Mouse (Mus musculus) neural tube, embryonic 14.5 days (tissue): ENCODE results near the gene Eda. TPM values are rescaled to one million over a fixed set of nuclear protein-coding genes. Genes with fewer than 3 reads are reported as not detected.
"Not testable (repeated sequence)": the region's sequence is repeated elsewhere in the genome, so short reads cannot be mapped to it uniquely, and the experiment has no call there.

Experiments used
- ATAC-seq: fragments of 200-750 bp; cut with Nextera tagmentation; 2 replicates; pipeline ENCODE4 v1.8.0; 2017; ENCODE audit warnings: low read depth, mild to moderate bottlenecking, moderate TSS enrichment, moderate library complexity
- H3K27ac ChIP-seq: fragments of 300-500 bp; sonication (generic); 2 replicates; pipeline ENCODE4 v1.5.1; 2014; ENCODE audit warnings: low read depth, mild to moderate bottlenecking, control low read depth, low read length, moderate library complexity, mixed read lengths
- H3K27me3 ChIP-seq: fragments of 300-500 bp; sonication (generic); 2 replicates; pipeline ENCODE4 v1.6.1; 2014; ENCODE audit warnings: low read length; ENCODE audit not compliant: control insufficient read depth, insufficient read depth
- H3K36me3 ChIP-seq: fragments of 300-500 bp; sonication (generic); 2 replicates; pipeline ENCODE4 v1.6.1; 2014; ENCODE audit warnings: low read length, mixed read lengths; ENCODE audit not compliant: control insufficient read depth, insufficient read depth
- H3K4me1 ChIP-seq: fragments of 300-500 bp; sonication (generic); 2 replicates; pipeline ENCODE4 v1.6.1; 2014; ENCODE audit warnings: low read length; ENCODE audit not compliant: control insufficient read depth, insufficient read depth
- H3K4me2 ChIP-seq: fragments of 300-500 bp; sonication (generic); 2 replicates; pipeline ENCODE4 v1.6.1; 2014; ENCODE audit warnings: mild to moderate bottlenecking, low read depth, low read length, control low read depth
- H3K4me3 ChIP-seq: fragments of 300-500 bp; sonication (generic); 2 replicates; pipeline ENCODE4 v1.5.1; 2014; ENCODE audit warnings: low read depth, low read length, control low read depth, mixed read lengths
- H3K9ac ChIP-seq: fragments of 300-500 bp; sonication (generic); replicated peaks from 2 replicates; pipeline ENCODE4 v1.6.1; 2014; ENCODE audit warnings: low read depth, mild to moderate bottlenecking, control low read depth, low read length, mixed read lengths
- H3K9me3 ChIP-seq: fragments of 300-500 bp; sonication (generic); 2 replicates; pipeline ENCODE4 v1.6.1; 2016; ENCODE audit warnings: low read length; ENCODE audit not compliant: control insufficient read depth
- WGBS: fragments of 180-500 bp; shearing (Covaris S2); extraction: QIAGEN DNeasy Blood & Tissue Kit; methylation state at CpG from one replicate; pipeline ENCODE4 v1.1.7; 2014; 5-methylcytosine and 5-hydroxymethylcytosine counted together
- polyA plus RNA-seq: library from polyadenylated mRNA; unstranded; fragments of >200 nt; fragmentation: Nextera tagmentation; extraction: Ambion mirVana; gene quantifications from 2 replicates; pipeline ENCODE4 v1.2.1, GENCODE M21; 2014

The Eda gene
- polyA plus RNA-seq, 1 experiment from 2014 or later: 2.0 TPM

DNA sequence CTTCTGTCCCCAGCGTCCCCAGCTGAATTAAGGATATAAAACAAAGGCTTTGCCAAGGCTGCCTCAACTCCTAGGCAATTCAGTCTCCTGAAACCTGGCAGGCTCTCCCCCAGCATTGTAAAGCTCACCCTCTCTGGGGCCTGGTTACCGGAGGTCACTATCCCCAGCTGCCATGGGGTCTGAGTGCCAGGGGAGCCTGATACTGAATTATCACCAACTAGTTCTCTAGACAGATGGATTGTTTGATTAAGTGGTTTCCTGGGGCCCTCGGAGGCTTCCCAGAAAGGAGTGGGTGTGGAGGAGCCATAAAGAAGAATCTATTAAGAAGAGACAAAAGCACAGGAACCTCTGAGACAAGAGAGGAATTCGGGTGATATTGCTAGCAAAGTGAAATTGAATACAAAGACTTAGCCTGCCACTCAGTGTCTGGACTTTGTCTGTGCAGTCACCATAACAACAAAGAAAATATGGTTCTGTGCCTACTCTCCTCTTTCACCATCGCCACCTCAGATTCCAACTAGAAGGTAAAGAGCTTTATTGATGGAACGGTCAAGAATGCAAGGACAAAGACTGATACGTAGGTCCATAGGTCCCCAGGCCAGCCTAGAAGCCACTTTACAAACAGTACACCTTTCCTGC, 418.9 kb downstream of the Eda start:
- Histone ChIP-seq H3K27me3 (no peaks in the 10 kb centered on the region), H3K9ac (no peak overlapping the region), H3K4me3 (no peak overlapping the region), H3K36me3 (no peaks in the 10 kb centered on the region), H3K9me3 (no peaks in the 10 kb centered on the region), H3K4me2 (no peak overlapping the region), H3K27ac (no peak overlapping the region), H3K4me1 (no peaks in the 10 kb centered on the region)
- 34% methylated on average over 7 of the region's 7 CpGs for WGBS
- ATAC-seq: peak; percentile 57; the same call in 1 of the 2 replicates

- no peak for ATAC-seq
- WGBS: 74% methylated on average over 8 of the region's 8 CpGs
These were observed 419.6 kb downstream of the Eda start for GRCm38 (mm10) chrX:100395026-100395425.

GRCm38 (mm10) chrX:100400900-100401299, 425.5 kb downstream of the Eda start:
- Histone ChIP-seq H3K27ac (no peak overlapping the region), H3K4me3 (no peak overlapping the region), H3K9me3 (no peaks in the 10 kb centered on the region), H3K9ac (no peak overlapping the region), H3K4me2 (no peak overlapping the region), H3K27me3 (no peaks in the 10 kb centered on the region), H3K36me3 (no peaks in the 10 kb centered on the region), H3K4me1 (no peaks in the 10 kb centered on the region)
- no peak for ATAC-seq

More at GRCm38 (mm10) chrX:100395026-100395425, 419.6 kb downstream of the Eda start:
- Histone ChIP-seq H3K27ac (no peak overlapping the region), H3K9me3 (no peaks in the 10 kb centered on the region), H3K4me1 (no peaks in the 10 kb centered on the region), H3K9ac (no peak overlapping the region), H3K4me3 (no peak overlapping the region), H3K36me3 (no peaks in the 10 kb centered on the region), H3K4me2 (no peak overlapping the region), H3K27me3 (no peaks in the 10 kb centered on the region)

- H3K4me1 ChIP-seq: no peaks in the 10 kb centered on the region
- H3K9me3 ChIP-seq: no peaks in the 10 kb centered on the region
- no peak for ATAC-seq
- no peak overlapping the region for H3K9ac ChIP-seq
- no peaks in the 10 kb centered on the region for H3K36me3 ChIP-seq
- H3K4me2 ChIP-seq: no peak overlapping the region
- WGBS: 90% methylated on average over 5 of the region's 5 CpGs
- no peak overlapping the region for H3K27ac ChIP-seq
- H3K27me3 ChIP-seq: no peaks in the 10 kb centered on the region
- H3K4me3 ChIP-seq: no peak overlapping the region
These were observed 426.3 kb downstream of the Eda start for GRCm38 (mm10) chrX:100401657-100402056.

GRCm38 (mm10) chrX:100409245-100409644, 433.8 kb downstream of the Eda start:
- H3K4me2 ChIP-seq: no peak overlapping the region

DNA sequence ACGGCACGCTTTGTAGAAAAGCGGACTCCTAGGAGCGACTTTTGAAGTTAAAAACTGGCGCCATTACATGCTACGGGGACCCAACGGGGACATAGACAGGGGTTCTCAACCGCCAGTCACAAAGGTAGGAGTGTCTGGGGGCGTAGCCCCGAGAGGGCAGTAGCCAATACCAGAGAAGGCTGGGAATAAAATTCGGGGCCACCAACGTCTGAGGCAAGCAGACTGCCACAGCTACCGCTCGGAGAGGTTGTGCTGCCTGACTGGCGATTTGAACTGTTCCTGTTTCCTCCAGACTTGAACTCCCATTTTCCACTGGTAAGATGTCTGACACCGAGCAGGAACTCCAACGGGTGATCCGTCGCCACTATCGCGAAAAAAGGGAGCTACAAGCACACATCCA, 453.3 kb downstream of the Eda start, which contains the start of gene Otud6a:
Gene Otud6a, plus strand, starts transcription at position 321 of the 400 bp plus-strand sequence.
- 88% methylated on average over 21 of the region's 21 CpGs for WGBS
- Histone ChIP-seq H3K9ac (no peak within 1 kb of the TSS), H3K4me2 (no peak within 1 kb of the TSS), H3K27ac (no peak within 1 kb of the TSS), H3K4me1 (no peaks in the 10 kb centered on the region), H3K27me3 (no peaks in the 10 kb centered on the region), H3K4me3 (no peak within 1 kb of the TSS), H3K36me3 (no peaks in the 10 kb centered on the region), H3K9me3 (no peaks in the 10 kb centered on the region)
- ATAC-seq: no peak

More at GRCm38 (mm10) chrX:100409245-100409644, 433.8 kb downstream of the Eda start:
- H3K4me3 ChIP-seq: no peak overlapping the region
- H3K9me3 ChIP-seq: no peaks in the 10 kb centered on the region
- ATAC-seq: no peak
- 53% methylated on average over 1 of the region's 1 CpGs for WGBS
- H3K9ac ChIP-seq: no peak overlapping the region
- H3K27ac ChIP-seq: no peak overlapping the region
- H3K27me3 ChIP-seq: no peaks in the 10 kb centered on the region
- no peaks in the 10 kb centered on the region for H3K36me3 ChIP-seq
- H3K4me1 ChIP-seq: no peaks in the 10 kb centered on the region

GRCm38 (mm10) chrX:100432311-100432710, 456.9 kb downstream of the Eda start:
- H3K27ac ChIP-seq: no peak overlapping the region
- H3K4me1 ChIP-seq: no peaks in the 10 kb centered on the region
- H3K9ac ChIP-seq: no peak overlapping the region
- WGBS: 55% methylated on average over 3 of the region's 3 CpGs
- H3K27me3 ChIP-seq: no peaks in the 10 kb centered on the region
- no peak overlapping the region for H3K4me3 ChIP-seq
- H3K36me3 ChIP-seq: no peaks in the 10 kb centered on the region
- ATAC-seq: no peak
- no peak overlapping the region for H3K4me2 ChIP-seq
- no peaks in the 10 kb centered on the region for H3K9me3 ChIP-seq

DNA sequence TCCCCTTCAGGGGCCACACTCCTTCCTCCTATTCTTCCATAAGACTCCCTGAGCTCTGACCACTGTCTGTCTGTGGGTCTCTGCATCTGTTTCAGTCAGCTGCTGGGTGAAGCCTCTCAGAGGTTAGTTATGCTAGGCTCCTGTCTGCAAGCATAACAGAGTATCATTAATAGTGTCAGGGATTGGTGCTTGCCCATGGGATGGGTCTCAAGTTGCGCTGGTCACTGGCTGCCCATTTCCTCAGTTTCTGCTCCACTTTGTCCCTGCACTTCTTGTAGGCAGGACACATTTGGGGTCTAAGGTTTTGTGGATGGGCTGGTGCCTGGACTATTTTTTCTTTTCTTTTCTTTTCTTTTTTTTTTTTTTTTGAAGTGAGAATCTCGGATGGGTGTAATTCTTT, 467.2 kb downstream of the Eda start, which contains the start of gene Awat2:
Gene Awat2, minus strand, starts transcription at position 101 of the 400 bp plus-strand sequence.
- H3K27ac ChIP-seq, H3K27me3 ChIP-seq, H3K36me3 ChIP-seq, H3K4me3 ChIP-seq, H3K4me2 ChIP-seq, H3K9ac ChIP-seq, H3K4me1 ChIP-seq, ATAC-seq, H3K9me3 ChIP-seq: not testable (repeated sequence)
- 72% methylated on average over 2 of the region's 2 CpGs for WGBS

DNA sequence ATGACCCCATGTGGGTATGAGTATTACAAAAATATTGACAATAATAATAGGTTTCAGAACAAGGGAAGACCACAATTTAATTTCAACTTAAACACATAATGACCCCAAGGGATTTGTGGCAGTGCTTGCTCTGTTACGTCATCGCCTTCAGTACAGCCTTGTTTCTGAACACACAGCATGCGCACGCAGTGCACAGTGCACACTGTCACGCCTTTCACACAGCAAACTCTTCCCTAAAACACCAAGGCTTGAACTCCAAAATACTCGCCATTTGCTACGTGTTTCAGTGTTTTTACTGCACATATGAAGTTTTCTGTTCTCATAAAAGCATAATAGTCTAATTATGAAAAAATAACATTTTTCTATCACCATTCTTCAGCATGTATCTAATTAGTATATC, 468.1 kb downstream of the Eda start:
- H3K27ac ChIP-seq: no peak overlapping the region
- no peaks in the 10 kb centered on the region for H3K36me3 ChIP-seq
- no peak overlapping the region for H3K9ac ChIP-seq
- H3K4me2 ChIP-seq: no peak overlapping the region
- WGBS: 88% methylated on average over 7 of the region's 7 CpGs
- H3K4me3 ChIP-seq: no peak overlapping the region
- H3K27me3 ChIP-seq: no peaks in the 10 kb centered on the region
- ATAC-seq: no peak
- H3K9me3 ChIP-seq: no peaks in the 10 kb centered on the region
- H3K4me1 ChIP-seq: no peaks in the 10 kb centered on the region
